Mouse (Mus musculus): Measurements from ENCODE around the gene Gng13. TPM values are rescaled to one million over a fixed set of nuclear protein-coding genes. Genes with fewer than 3 reads are reported as not detected.

The Gng13 gene
- polyA plus RNA-seq, 1 experiment from 2014 or later: 5.5 TPM

Small RNA genes within 50 kb of the gene (microRNA-seq; reads per million reads assigned to microRNA genes)
- gene Gm25083 (ENCODE audit: borderline number of aligned reads): not detected

Other genes starting within 250 kb of the Gng13 start
- gene Sstr5, start 219.9 kb upstream of the Gng13 start, polyA plus RNA-seq (2015; fragmentation: Nextera tagmentation; extraction: Ambion mirVana): 0.05 and 0.07 TPM in 2 replicates
- gene Sox8, start 146.5 kb upstream of the Gng13 start, polyA plus RNA-seq (2015; fragmentation: Nextera tagmentation; extraction: Ambion mirVana): 0.23 and 0.26 TPM in 2 replicates
- 15.5 and 16.1 TPM in 2 replicates for gene Lmf1, start 138.1 kb upstream of the Gng13 start, polyA plus RNA-seq (2015; fragmentation: Nextera tagmentation; extraction: Ambion mirVana)
- gene Chtf18, start 10.2 kb downstream of the Gng13 start, polyA plus RNA-seq (2015; fragmentation: Nextera tagmentation; extraction: Ambion mirVana): 21.1 and 23.5 TPM in 2 replicates
- 16.9 and 18.7 TPM in 2 replicates for gene Rpusd1, start 10.5 kb downstream of the Gng13 start, polyA plus RNA-seq (2015; fragmentation: Nextera tagmentation; extraction: Ambion mirVana)
- 0.14 and 0.36 TPM in 2 replicates for gene Mslnl, start 18.9 kb downstream of the Gng13 start, polyA plus RNA-seq (2015; fragmentation: Nextera tagmentation; extraction: Ambion mirVana)
- 12.0 and 13.7 TPM in 2 replicates for gene Msln, start 37.2 kb downstream of the Gng13 start, polyA plus RNA-seq (2015; fragmentation: Nextera tagmentation; extraction: Ambion mirVana)
- 29.0 and 30.9 TPM in 2 replicates for gene Narfl, start 56.6 kb downstream of the Gng13 start, polyA plus RNA-seq (2015; fragmentation: Nextera tagmentation; extraction: Ambion mirVana)
- 55.2 and 60.5 TPM in 2 replicates for gene Haghl, start 68.5 kb downstream of the Gng13 start, polyA plus RNA-seq (2015; fragmentation: Nextera tagmentation; extraction: Ambion mirVana)
- 0.27 and 0.47 TPM in 2 replicates for gene Ccdc78, start 69.4 kb downstream of the Gng13 start, polyA plus RNA-seq (2015; fragmentation: Nextera tagmentation; extraction: Ambion mirVana)
- 126 and 131 TPM in 2 replicates for gene Fam173a, start 75.7 kb downstream of the Gng13 start, polyA plus RNA-seq (2015; fragmentation: Nextera tagmentation; extraction: Ambion mirVana)
- gene AC134908.4, start 78.5 kb downstream of the Gng13 start, polyA plus RNA-seq (2015; fragmentation: Nextera tagmentation; extraction: Ambion mirVana): not detected in 2 replicates
- gene Metrn, start 80.0 kb downstream of the Gng13 start, polyA plus RNA-seq (2015; fragmentation: Nextera tagmentation; extraction: Ambion mirVana): 68.5 and 71.6 TPM in 2 replicates
- 0.12 TPM in 1 of 2 replicates, not detected in the other for gene Fbxl16, start 91.9 kb downstream of the Gng13 start, polyA plus RNA-seq (2015; fragmentation: Nextera tagmentation; extraction: Ambion mirVana)
- gene Wdr24, start 106.5 kb downstream of the Gng13 start, polyA plus RNA-seq (2015; fragmentation: Nextera tagmentation; extraction: Ambion mirVana): 25.8 and 27.3 TPM in 2 replicates
- gene Jmjd8, start 111.7 kb downstream of the Gng13 start, polyA plus RNA-seq (2015; fragmentation: Nextera tagmentation; extraction: Ambion mirVana): 28.8 and 32.2 TPM in 2 replicates
- 181 and 191 TPM in 2 replicates for gene Stub1, start 116.2 kb downstream of the Gng13 start, polyA plus RNA-seq (2015; fragmentation: Nextera tagmentation; extraction: Ambion mirVana)
- 0.38 and 0.45 TPM in 2 replicates for gene Rhbdl1, start 120.1 kb downstream of the Gng13 start, polyA plus RNA-seq (2015; fragmentation: Nextera tagmentation; extraction: Ambion mirVana)
- 1.2 and 1.5 TPM in 2 replicates for gene Gm20683, start 124.6 kb downstream of the Gng13 start, polyA plus RNA-seq (2015; fragmentation: Nextera tagmentation; extraction: Ambion mirVana)
- 19.7 and 22.6 TPM in 2 replicates for gene Rhot2, start 127.7 kb downstream of the Gng13 start, polyA plus RNA-seq (2015; fragmentation: Nextera tagmentation; extraction: Ambion mirVana)
- 9.8 and 10.1 TPM in 2 replicates for gene Wdr90, start 144.3 kb downstream of the Gng13 start, polyA plus RNA-seq (2015; fragmentation: Nextera tagmentation; extraction: Ambion mirVana)
- 24.1 and 24.5 TPM in 2 replicates for gene Mcrip2, start 151.6 kb downstream of the Gng13 start, polyA plus RNA-seq (2015; fragmentation: Nextera tagmentation; extraction: Ambion mirVana)
- 43.5 and 47.0 TPM in 2 replicates for gene Mettl26, start 157.9 kb downstream of the Gng13 start, polyA plus RNA-seq (2015; fragmentation: Nextera tagmentation; extraction: Ambion mirVana)
- 0.46 and 0.51 TPM in 2 replicates for gene Wfikkn1, start 163.7 kb downstream of the Gng13 start, polyA plus RNA-seq (2015; fragmentation: Nextera tagmentation; extraction: Ambion mirVana)
- gene Rab40c, start 202.6 kb downstream of the Gng13 start, polyA plus RNA-seq (2015; fragmentation: Nextera tagmentation; extraction: Ambion mirVana): 14.9 and 20.0 TPM in 2 replicates
- 28.8 and 34.6 TPM in 2 replicates for gene Pigq, start 227.8 kb downstream of the Gng13 start, polyA plus RNA-seq (2015; fragmentation: Nextera tagmentation; extraction: Ambion mirVana)
- gene Nhlrc4, start 227.8 kb downstream of the Gng13 start, polyA plus RNA-seq (2015; fragmentation: Nextera tagmentation; extraction: Ambion mirVana): 0.36 and 0.46 TPM in 2 replicates
- gene A930017K11Rik, start 235.4 kb downstream of the Gng13 start, polyA plus RNA-seq (2015; fragmentation: Nextera tagmentation; extraction: Ambion mirVana): not detected in 2 replicates